Mouse (Mus musculus): ENCODE results near the gene Pld6.

DNA sequence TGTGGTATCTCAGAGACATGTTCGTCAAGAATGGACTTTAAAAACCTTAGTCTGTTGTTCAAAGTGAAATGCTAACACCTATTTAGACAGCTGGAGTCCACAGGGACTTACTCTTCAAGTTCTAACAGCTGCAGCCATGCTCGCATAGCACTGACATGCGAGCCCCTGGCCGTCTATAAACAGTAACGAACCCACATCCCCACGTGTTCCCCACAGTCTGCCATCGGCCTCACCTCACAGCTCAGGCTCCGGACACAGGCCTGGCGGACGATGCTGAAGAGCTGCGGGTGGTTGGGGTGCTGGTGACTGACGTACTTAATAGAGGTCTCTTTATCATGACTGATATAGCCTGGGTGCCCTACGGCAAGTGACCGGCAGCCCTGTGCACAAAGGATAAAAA is 16.1 kb upstream of the Pld6 start:
- TF ChIP-seq POLR2A (IDR thresholded peaks at IDR 0.05; ENCODE audit: borderline replicate concordance, extremely low read depth, insufficient read depth, insufficient read length, poor library complexity, severe bottlenecking) (no peak), CTCF (IDR thresholded peaks at IDR 0.05; ENCODE audit: borderline replicate concordance, extremely low read depth, insufficient read depth, insufficient read length) (no peak)
